Mouse (Mus musculus) bone marrow, adult 2 months (tissue): ENCODE data around the gene Osbpl3.

Source experiments
- CTCF ChIP-seq: fragments of 200-500 bp; IDR thresholded peaks from 2 replicates; pipeline ENCODE4 v1.5.1; 2011; ENCODE audit warnings: low read length, control low read depth; ENCODE audit not compliant: control insufficient read depth, insufficient read depth
- POLR2A ChIP-seq: fragments of 200-500 bp; IDR thresholded peaks from 2 replicates; pipeline ENCODE4 v1.6.1; 2011; ENCODE audit warnings: low read depth, mild to moderate bottlenecking, control low read depth, low read length, borderline replicate concordance; ENCODE audit not compliant: control insufficient read depth

GRCm38 (mm10) chr6:50362704-50363261 lies 93.2 kb downstream of the Osbpl3 start:
- TF ChIP-seq CTCF (no peak), POLR2A (no peak)
